Mouse (Mus musculus) brown adipose tissue, adult 24 weeks (tissue): ENCODE measurements around the gene Pcna. TPM values are rescaled to one million over a fixed set of nuclear protein-coding genes. Genes with fewer than 3 reads are reported as not detected.
A peak's percentile ranks its signal among the peaks of the same experiment; 100 is the strongest.
"Not testable (repeated sequence)": the region's sequence is repeated elsewhere in the genome, so short reads cannot be mapped to it uniquely, and the experiment has no call there.

Experiments
- H3K27ac ChIP-seq: fragments of 200-500 bp; replicated peaks from 2 replicates; pipeline ENCODE4 v1.5.1; 2012; ENCODE audit warnings: low read depth, mild to moderate bottlenecking, low read length
- H3K4me1 ChIP-seq: fragments of 200-500 bp; 2 replicates; pipeline ENCODE4 v1.6.1; 2012; ENCODE audit warnings: low read length, mixed read lengths; ENCODE audit not compliant: control insufficient read depth, insufficient read depth, insufficient read length
- H3K4me3 ChIP-seq: fragments of 200-500 bp; 2 replicates; pipeline ENCODE4 v1.5.1; 2012; ENCODE audit warnings: low read depth, mild to moderate bottlenecking, low read length, moderate library complexity; ENCODE audit not compliant: insufficient read depth
- polyA plus RNA-seq: library from polyadenylated mRNA; stranded (reverse); fragments of >200 nt; gene quantifications from 2 replicates; pipeline ENCODE4 v1.2.4, GENCODE M21; 2012; ENCODE audit not compliant: missing spikeins, insufficient read depth, insufficient read length

Gene Pcna
- polyA plus RNA-seq, 1 experiment = 56.1 TPM

- Histone ChIP-seq H3K27ac (peak overlapping the region; percentile 67), H3K4me1 (peaks cover 6% of the 10 kb centered on the region)
These were observed 10.5 kb upstream of the Pcna start for GRCm38 (mm10) chr2:132263421-132264265.

GRCm38 (mm10) chr2:132262879-132263398 lies 9.8 kb upstream of the Pcna start, which contains the start of gene Cds2:
TSS of gene Cds2 (plus strand) at chr2:132263148.
- H3K4me1 ChIP-seq = peaks cover 6% of the 10 kb centered on the region
- H3K4me3 ChIP-seq = peak within 1 kb of the TSS; percentile 91
- peak within 1 kb of the TSS; percentile 67 for H3K27ac ChIP-seq

More at GRCm38 (mm10) chr2:132263421-132264265, 10.5 kb upstream of the Pcna start:
- H3K4me3 ChIP-seq = peak overlapping the region; percentile 91

GRCm38 (mm10) chr2:132262175-132262574 lies 9.1 kb upstream of the Pcna start:
- no peak overlapping the region for H3K4me3 ChIP-seq
- no peak overlapping the region for H3K27ac ChIP-seq
- peaks cover 6% of the 10 kb centered on the region for H3K4me1 ChIP-seq

- Histone ChIP-seq H3K4me1 (peaks cover 3% of the 10 kb centered on the region; the same call in 1 of the 2 replicates), H3K27ac (no peak overlapping the region), H3K4me3 (no peak overlapping the region)
These were observed 7.5 kb upstream of the Pcna start for GRCm38 (mm10) chr2:132260601-132261000.

GRCm38 (mm10) chr2:132257350-132258068 lies 4.4 kb upstream of the Pcna start:
- Histone ChIP-seq H3K4me3 (no peak overlapping the region), H3K27ac (no peak overlapping the region), H3K4me1 (no peaks in the 10 kb centered on the region)

- peak overlapping the region; percentile 57 for H3K4me3 ChIP-seq
- H3K27ac ChIP-seq = peak overlapping the region; percentile 71
- no peaks in the 10 kb centered on the region for H3K4me1 ChIP-seq
These were observed 489 bp upstream of the Pcna start for GRCm38 (mm10) chr2:132253603-132254002.

- Histone ChIP-seq H3K4me1 (no peaks in the 10 kb centered on the region), H3K27ac (no peak overlapping the region), H3K4me3 (peak overlapping the region; percentile 68)
These were observed 1.2 kb downstream of the Pcna start for GRCm38 (mm10) chr2:132251911-132252310.

- Histone ChIP-seq H3K27ac (peak within 1 kb of the TSS; percentile 71), H3K4me1 (no peaks in the 10 kb centered on the region), H3K4me3 (peak within 1 kb of the TSS; percentile 77)
These were observed 5.4 kb downstream of the Pcna start, which contains the start of gene Tmem230 for GRCm38 (mm10) chr2:132247539-132248313. TSS of gene Tmem230 (minus strand) at chr2:132247807.

GRCm38 (mm10) chr2:132243370-132243769 lies 9.7 kb downstream of the Pcna start:
- H3K4me1 ChIP-seq = no peaks in the 10 kb centered on the region
- H3K27ac ChIP-seq = no peak overlapping the region
- H3K4me3 ChIP-seq = no peak overlapping the region

GRCm38 (mm10) chr2:132240457-132240856 lies 12.7 kb downstream of the Pcna start:
- H3K4me3 ChIP-seq, H3K4me1 ChIP-seq, H3K27ac ChIP-seq: not testable (repeated sequence)

GRCm38 (mm10) chr2:132239434-132239833 lies 13.7 kb downstream of the Pcna start:
- not testable (repeated sequence) for H3K4me1 ChIP-seq, H3K4me3 ChIP-seq, H3K27ac ChIP-seq

- Histone ChIP-seq H3K4me1 (0 out of 2 replicates have a peak, but pooled peaks cover 3% of the 10 kb centered on the region), H3K27ac (no peak overlapping the region), H3K4me3 (no peak overlapping the region)
These were observed 17.1 kb downstream of the Pcna start for GRCm38 (mm10) chr2:132235975-132236374.

- 0 out of 2 replicates have a peak, but pooled peaks cover 3% of the 10 kb centered on the region for H3K4me1 ChIP-seq
- no peak overlapping the region for H3K4me3 ChIP-seq
- H3K27ac ChIP-seq = no peak overlapping the region
These were observed 17.8 kb downstream of the Pcna start for GRCm38 (mm10) chr2:132235291-132235690.

- Histone ChIP-seq H3K4me1 (0 out of 2 replicates have a peak, but pooled peaks cover 3% of the 10 kb centered on the region), H3K4me3 (no peak overlapping the region), H3K27ac (no peak overlapping the region)
These were observed 18.9 kb downstream of the Pcna start for GRCm38 (mm10) chr2:132233985-132234765.
